Mouse (Mus musculus) spleen, postnatal 14 days (tissue): ENCODE results near the gene Cercam.
A peak's percentile ranks its signal among the peaks of the same experiment; 100 is the strongest.
"Not testable (repeated sequence)": the region's sequence is repeated elsewhere in the genome, so short reads cannot be mapped to it uniquely, and the experiment has no call there.

Source experiments
- DNase-seq, 2 experiments: peaks; one replicate each; pipeline ENCODE4 v3.0.0; 2021 to 2022; ENCODE audit warnings: low spot score in 2 of 2

Gene Cercam

DNA sequence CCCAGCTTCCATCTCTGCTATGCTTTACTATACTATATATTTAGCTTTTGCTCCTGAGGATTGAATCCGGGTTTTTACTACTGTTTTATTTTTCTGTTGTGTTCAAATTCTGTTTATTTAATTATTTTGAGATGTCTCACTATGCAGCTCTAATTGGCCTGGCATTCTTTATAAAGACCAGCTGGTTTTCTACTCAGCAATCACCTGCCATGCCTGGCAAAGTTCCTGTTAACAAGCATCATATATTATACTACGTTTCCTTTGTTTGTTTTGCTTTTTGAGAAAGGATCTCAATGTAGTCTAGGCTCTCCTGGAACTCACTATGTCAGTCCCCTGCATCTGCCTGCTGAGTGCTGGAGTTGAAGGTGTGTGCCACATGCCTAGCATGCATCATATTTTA lies 28.4 kb downstream of the Cercam start:
- no peak for DNase-seq

DNA sequence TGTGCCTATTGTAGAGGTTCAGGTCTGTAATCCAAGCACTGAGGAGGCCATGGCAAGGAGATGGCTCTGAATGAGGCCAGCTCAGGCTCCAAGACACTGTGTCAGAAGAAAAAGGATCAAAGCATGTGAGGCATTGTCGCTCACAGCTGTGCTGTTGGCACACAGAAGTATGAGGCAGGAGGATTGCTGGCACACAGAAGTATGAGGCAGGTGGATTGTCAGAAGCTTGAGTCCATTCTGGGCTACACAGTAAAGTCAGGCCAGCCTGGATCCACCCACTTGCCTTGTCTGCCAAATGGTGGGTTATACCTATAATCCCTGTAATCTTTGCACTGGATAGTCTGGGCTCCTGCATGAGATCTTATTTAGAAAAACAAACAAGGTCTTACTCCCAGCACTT lies 29.1 kb downstream of the Cercam start:
- DNase-seq, result no peak

DNA sequence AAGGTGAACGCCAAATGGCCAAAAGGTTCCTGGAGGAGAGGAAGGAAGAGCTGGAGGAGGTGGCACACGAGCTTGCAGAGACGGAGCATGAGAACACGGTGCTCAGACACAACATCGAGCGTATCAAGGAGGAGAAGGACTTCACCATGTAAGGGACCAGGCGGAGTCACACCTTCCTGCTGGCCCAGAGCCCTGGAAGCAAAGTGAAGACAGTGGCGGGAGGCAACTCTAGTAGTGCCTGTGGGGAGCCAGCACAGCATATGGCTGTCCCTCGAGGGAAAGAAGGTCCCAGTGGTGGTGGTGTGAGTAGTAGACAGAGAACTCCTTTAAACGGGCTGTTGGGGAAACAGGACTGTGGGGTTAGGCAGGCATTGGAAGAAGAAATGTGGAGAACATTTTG lies 33.2 kb downstream of the Cercam start:
- DNase-seq, result no peak

DNA sequence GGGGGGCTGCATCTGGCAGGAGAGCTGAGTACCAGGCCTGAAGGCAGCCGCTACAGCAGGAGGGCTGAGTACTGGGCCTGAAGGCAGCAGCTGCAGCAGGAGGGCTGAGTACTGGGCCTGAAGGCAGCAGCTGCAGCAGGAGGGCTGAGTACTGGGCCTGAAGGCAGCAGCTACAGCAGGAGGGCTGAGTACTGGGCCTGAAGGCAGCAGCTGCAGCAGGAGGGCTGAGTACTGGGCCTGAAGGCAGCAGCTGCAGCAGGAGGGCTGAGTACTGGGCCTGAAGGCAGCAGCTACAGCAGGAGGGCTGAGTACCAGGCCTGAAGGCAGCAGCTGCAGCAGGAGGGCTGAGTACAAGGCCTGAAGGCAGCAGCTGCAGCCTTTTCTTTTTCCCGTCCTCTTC lies 39.2 kb downstream of the Cercam start:
- not testable (repeated sequence) for DNase-seq

DNA sequence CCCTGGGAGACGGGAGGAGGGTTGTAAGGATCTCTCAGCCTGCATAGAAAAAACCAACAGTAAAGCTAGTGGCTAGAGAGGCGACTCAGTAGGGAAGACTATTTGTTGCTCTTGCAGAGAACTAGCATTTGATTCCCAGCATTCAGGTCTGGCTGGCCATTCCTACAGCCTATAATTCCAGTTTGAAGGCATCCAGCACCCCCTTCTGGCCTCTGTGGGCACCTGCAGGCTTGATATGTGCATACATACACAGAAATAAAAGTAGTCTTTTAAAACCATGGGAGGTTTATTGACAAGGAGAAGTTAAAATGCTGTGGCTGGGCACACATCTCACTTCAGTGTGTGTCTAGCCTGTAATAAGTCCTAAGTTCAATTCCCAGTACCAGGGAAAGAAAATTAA lies 41.1 kb downstream of the Cercam start:
- peak in 1 of 2 experiments; percentile 17 for DNase-seq

DNA sequence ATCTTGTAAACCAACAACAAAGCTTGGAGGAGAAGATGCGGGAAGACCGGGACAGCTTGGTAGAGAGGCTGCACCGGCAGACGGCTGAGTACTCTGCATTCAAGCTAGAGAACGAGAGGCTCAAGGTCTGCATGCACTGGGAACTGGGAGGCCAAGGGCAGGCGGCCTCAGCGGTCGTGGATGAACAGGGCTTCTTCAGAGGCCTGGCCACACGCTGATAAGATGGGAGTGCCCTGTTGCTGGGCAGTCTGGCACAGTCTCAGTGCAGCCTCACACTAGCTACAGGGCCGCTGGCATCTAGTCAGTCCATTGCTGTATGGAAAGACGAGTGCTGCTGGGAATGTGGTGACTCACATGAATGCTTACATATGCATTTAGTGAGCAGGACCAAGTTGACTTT lies 48.7 kb downstream of the Cercam start:
- DNase-seq, result peak; percentile 41 to 54

DNA sequence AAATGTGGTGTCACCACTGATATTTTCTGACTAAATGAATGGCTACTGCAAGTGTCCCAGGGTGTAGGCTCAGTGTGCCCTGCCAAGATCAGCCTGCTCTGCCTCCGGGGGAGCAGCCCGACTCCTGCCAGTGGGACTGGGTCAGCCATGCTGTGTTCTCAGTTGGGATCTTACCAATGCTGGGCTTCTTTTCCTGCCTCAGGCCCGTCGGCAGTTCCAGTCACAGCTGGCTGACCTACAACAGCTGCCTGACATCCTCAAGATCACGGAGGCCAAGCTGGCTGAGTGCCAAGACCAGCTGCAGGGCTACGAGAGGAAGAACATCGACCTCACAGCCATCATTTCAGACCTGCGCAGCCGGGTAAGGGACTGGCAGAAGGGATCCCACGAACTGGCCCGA lies 53.0 kb downstream of the Cercam start:
- peak; percentile 25 to 46 for DNase-seq

DNA sequence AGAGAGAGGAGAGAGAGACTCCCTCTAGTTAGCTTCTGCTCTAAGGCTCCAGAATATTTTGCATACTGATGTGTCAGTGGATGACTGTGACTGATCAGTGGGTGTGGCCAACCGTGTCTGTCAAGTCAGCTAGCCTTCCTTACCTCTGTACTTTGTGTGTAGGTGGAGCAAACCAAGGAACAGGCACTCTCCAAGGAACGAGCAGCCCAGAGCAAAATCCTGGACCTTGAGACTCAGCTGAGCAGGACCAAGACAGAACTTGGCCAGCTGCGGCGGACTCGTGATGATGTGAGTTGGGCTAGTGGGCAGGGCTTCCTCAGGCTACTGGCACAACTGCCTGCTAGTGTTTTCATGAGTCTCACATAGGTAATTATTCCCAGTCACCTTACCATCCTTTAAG lies 57.6 kb downstream of the Cercam start:
- DNase-seq, result no peak

DNA sequence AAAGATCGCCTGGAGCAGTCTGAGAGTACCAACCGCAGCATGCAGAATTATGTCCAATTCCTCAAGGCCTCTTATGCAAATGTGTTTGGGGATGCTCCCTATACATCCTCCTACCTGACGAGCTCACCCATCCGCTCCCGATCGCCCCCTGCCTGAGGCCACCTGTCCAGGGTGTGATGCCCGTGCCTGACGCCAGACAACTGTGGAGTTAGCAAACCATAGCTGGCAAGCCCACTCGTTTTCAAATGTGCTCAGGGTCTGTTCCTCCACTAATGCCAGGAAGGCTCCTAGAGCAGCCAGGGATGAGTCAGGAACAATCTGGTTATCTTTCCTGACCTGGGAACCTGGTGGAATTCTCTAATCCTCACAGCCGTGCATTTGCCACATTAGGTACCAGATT lies 61.5 kb downstream of the Cercam start:
- DNase-seq, result no peak

DNA sequence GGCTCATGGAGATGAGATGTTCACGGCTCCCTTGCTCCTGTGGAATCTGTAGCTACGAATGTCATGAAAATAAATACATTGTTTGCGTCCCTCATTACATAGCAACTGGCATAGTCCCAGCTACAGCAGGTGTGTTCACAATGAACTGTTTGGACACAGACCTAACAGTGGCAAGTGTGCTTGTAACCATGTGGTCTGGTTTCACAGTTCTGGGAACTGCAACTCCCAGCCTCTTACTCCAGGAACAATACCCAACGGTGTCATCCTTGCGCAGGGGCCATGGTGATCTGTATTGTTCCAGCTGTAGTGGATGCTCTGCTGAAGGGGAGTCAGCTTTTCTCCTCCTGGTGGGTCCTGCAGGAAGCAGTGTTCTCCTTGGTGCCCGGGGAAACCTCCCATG lies 62.2 kb downstream of the Cercam start:
- DNase-seq, result no peak
